Mouse (Mus musculus): ENCODE measurements at regions not wholly inside any gene's neighbourhood (a gene's known extent, or its start where the extent isn't known, plus 50 kb on each side); places are given as distances from the start of the nearest gene placed in this dataset.

DNA sequence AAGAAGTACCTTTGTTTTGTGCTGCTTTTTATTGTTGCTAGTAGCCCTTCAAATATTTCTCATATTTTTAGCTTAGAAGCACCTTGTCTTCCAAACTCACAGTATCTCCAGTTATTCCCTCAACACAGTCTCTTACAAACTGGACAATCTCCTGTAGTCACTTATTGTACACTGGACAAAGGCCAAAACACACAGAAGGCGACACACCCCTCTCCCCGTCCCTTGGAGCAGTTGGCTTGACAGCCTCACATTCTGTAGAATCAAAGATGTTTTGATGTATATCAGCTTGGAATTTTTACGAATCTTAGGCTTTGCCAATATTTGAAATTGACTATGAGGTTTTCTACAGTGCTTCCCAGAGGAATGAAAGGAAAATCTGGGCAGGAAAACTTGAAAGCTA is 309.8 kb upstream of the Gm5148 start:
- no peak for DNase-seq

- no peak for DNase-seq
These were observed 290.5 kb upstream of the Gm5148 start for GRCm38 (mm10) chr3:38014768-38015167.

DNA sequence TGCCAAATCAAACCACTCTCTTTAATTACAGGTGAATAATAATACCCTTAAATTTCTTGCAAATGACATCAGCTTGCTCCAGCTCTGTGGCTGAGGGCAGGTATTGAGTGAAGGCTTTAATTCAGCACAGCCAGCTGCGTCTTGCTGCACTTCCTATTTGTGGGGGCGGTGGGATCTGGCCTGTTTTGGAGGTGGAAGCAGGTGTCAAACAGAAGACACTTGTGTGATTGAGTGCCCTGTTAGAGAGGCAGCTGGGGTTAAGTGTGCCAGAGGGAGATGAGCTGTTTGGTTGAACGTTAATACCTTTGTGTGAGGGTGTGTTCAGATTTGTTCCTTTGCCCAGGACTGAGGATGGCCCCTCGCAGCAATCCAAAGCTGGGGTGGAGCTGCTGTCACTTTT is 284.9 kb upstream of the Gm5148 start:
- no peak for DNase-seq

DNA sequence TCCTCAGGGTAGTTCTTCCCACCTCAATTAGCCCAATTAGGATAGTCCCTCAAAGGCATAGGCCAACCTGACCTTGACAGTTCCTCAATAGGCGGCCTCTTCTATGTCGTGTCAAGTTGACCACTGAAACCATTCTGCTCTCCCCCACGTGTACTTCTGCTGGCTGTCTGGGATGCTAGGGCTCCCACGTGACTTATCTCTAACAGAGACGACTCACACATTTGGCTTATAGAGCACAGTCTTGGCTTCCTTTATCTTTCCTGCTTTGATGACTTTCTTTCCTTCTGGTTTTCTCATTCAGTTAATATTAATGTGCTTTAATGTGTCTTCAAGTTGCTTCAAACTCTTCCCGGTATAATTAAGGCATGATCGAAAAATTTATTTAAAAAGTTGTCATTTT is 284.0 kb upstream of the Gm5148 start:
- DNase-seq: no peak

- DNase-seq: no peak
These were observed 283.3 kb upstream of the Gm5148 start for GRCm38 (mm10) chr3:38007626-38008025.

- no peak for DNase-seq
These were observed 278.0 kb upstream of the Gm5148 start for GRCm38 (mm10) chr3:38002275-38002674.

DNA sequence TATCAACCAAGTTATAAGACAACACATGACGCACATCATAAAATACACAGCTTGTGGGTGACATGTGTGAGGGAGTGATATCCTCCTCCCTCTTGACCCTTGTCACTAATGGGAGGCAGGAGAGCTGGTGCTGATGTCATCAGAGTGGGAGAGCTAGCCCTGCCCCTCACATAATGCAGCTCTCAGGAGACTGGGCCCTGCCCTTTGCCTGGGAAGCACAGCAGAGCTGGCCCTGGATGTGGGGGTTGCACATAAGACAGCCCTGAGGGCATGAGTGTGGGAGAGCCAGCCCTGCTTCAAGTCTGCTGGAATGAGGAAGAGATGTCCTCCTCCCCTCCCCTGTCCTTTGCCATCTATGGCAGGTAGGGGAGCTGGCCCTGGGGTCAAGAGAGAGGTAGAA is 275.5 kb upstream of the Gm5148 start:
- no peak for DNase-seq

- no peak for DNase-seq
These were observed 273.7 kb upstream of the Gm5148 start for GRCm38 (mm10) chr3:37997998-37998397.

GRCm38 (mm10) chr3:37989992-37990391 is 265.7 kb upstream of the Gm5148 start:
- DNase-seq: no peak

- DNase-seq: no peak
These were observed 263.6 kb upstream of the Gm5148 start for GRCm38 (mm10) chr3:37987775-37988505.

DNA sequence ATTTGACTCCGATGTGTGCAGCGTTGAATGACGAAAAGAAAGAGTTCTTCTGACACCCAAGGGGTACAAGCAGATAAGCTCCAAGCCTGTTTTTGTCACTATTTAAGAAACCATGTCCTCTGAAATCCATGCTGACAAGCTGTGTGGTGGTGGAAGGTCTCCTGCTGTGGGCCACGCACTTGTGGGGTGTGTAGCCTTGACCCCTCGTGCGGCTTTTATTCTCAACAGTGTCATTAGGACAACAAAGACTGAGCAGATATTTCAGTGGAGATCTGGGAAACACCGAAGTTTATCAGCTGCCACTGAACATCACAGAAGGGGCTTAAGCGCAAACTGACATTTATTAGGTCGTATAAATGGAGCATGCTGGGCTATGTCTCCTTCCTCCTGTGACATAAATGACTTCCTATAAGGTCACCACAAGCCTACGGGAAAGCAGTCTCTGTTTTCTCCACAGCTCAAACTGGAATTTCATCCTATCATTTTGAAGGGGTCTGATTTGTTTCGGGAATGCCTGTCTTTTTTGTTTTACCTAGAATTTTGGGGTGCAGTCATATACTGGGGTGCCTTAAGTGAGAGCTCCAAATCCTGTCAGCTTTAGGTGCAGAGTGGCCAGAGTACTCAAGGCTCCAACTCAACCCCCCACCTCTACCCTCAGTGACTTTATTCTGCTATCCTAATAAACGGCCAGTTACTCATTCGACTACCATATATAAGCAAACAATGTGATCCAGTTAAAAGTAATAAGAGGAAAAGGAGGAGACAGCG is 262.9 kb upstream of the Gm5148 start:
- no peak for DNase-seq

DNA sequence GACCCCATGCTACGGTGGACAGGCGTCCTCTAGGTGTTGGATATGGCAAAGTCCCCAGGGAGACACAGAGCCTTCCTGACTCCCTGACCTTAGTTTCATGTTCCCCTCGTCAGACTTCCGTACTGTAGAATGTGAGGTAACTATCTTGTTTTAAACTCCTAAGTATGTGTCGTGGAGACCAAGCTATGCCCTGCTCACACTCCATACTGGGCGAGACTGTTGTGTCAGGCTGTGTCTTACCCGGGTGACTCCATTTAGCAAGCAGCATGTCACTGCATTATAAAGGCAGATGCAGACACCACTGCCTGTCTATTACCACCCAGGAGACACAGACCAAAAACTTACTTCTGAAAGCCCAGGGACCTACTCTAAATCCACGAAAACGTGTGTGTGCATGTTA is 260.4 kb upstream of the Gm5148 start:
- DNase-seq: no peak

GRCm38 (mm10) chr3:37981481-37982180 is 257.3 kb upstream of the Gm5148 start:
- no peak for DNase-seq

GRCm38 (mm10) chr3:37979871-37980270 is 255.6 kb upstream of the Gm5148 start:
- DNase-seq: peak; percentile 40

DNA sequence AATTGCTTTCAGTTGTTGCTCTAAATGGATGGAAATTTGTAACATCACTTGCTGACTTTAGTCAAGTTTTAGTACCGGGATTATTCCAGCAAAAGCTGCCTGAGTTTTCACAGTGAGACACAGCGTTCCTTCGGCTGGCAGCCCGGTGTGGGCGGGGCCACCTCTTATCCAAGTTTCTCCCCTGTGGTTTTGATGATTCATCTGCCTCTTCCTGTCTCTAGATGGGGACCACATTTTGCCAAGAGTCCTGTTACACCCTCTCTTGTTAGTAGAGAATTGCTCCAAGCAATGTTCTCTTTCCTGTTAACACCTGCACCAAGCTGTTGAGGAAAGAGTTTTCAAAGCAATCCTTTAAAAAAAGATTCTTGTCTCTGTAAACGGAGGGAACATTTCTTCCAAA is 254.2 kb upstream of the Gm5148 start:
- peak; percentile 85 for DNase-seq

DNA sequence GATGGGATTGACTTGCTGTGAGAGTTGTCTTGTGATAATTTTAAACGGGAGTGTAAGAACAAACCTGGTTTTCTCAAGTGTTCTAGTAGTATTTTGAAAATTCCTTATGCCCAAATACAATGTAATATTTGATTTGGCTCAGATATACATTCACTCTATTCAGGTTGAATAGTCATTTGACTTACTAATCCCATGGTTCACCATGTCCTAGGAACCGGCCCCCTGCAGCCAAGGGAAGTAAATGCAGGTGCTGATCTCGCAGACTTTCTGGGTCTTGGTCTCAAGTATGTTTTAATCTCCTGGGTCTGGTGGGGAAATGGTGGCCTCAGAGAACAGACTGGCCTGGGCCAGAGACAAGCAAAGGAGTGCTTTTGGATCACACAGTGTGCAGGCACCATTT is 253.2 kb upstream of the Gm5148 start:
- no peak for DNase-seq

GRCm38 (mm10) chr3:37976566-37976965 is 252.3 kb upstream of the Gm5148 start:
- DNase-seq: peak; percentile 75

GRCm38 (mm10) chr3:37975194-37975756 is 251.0 kb upstream of the Gm5148 start:
- peak; percentile 37 for DNase-seq

GRCm38 (mm10) chr3:37972931-37973330 is 248.6 kb upstream of the Gm5148 start:
- DNase-seq: no peak

GRCm38 (mm10) chr3:37971240-37971639 is 246.9 kb upstream of the Gm5148 start:
- no peak for DNase-seq

- DNase-seq: no peak
These were observed 244.4 kb upstream of the Gm5148 start for GRCm38 (mm10) chr3:37968654-37969053.

DNA sequence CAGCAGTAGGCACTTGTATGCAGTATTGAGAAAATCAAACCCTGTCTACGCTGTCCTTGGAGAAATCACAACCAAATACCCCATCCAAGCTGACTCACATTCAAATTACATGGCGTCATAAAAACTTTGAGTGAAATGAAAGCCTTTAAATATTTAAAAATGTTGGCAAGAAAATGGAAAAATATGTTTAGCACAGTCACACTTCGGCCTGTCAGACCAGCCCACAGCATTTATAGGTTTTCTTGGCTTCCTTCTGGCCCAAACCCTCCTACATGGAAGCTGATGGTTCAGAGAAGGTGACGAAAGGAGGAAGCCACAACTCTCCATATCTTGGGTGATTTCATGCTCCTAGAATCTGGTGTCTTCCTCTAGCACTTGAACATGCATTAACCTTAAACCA is 240.9 kb upstream of the Gm5148 start:
- no peak for DNase-seq

DNA sequence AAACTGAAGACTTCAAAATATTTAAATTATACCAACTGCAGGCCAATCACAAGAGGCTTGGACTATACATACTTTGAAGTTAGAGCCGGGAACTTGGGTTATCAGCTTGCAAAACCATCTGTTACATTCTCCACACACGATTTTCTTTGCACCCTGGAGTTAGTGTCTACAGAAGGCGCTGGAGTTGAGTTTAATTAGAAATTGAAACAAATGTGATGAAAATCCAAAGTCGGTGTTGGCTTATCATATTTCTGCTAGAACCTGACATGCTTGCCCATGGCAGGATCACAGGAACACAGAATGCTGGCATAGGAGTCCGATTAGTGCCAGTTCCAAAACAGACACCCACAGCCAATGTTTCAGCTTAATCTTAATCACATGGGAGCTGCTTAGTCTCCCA is 239.8 kb upstream of the Gm5148 start:
- DNase-seq: no peak

GRCm38 (mm10) chr3:37962811-37963210 is 238.5 kb upstream of the Gm5148 start:
- no peak for DNase-seq
